ENCODE assay signal across 21 mouse cellular contexts in genomic region chr8:70466305-70466704, GRCm38 (mm10). TPM values are rescaled to one million over a fixed set of nuclear protein-coding genes. Genes with fewer than 3 reads are reported as not detected.
DNase-seq lines count a peak whose midpoint lies in the region; ATAC-seq and TF ChIP-seq lines count a peak whose summit lies in the region.
"Had no signal": no experiment of that assay in that cellular context is flagged by ENCODE, and none has a peak within 500 bp of the region (broad histone marks: within the 10 kb centered on the region; RNA-seq: fewer than 3 reads in every experiment).

No protein-coding gene starts in this region.

- ATAC-seq in hindbrain, embryonic 11.5 days (ENCODE audit: low FRiP score), result no peak
- no peak for ATAC-seq in hindbrain, postnatal 0 days
- ATAC-seq in embryonic facial prominence, embryonic 12.5 days (ENCODE audit: insufficient number of reproducible peaks, insufficient read depth, low FRiP score, low TSS enrichment), result no peak
- ATAC-seq: forebrain, embryonic 16.5 days; midbrain, embryonic 16.5 days had no signal

- H3K79me3 ChIP-seq in C2C12 (ENCODE audit: low read depth), result peaks cover 43% of the 10 kb centered on the region

- intact Hi-C loops in gastrocnemius, adult 2 months (cut with DNase I), result no loop called here

- no peaks in the 10 kb centered on the region for H3K36me3 ChIP-seq in hindbrain, embryonic 11.5 days (ENCODE audit: control insufficient read depth, insufficient read depth, low read length)
- no peaks in the 10 kb centered on the region for H3K36me3 ChIP-seq in hindbrain, postnatal 0 days (ENCODE audit: insufficient read depth, low read length)
- H3K36me3 ChIP-seq in C2C12 (ENCODE audit: control insufficient read depth, insufficient read depth), result peaks cover 18% of the 10 kb centered on the region
- peaks cover 11% of the 10 kb centered on the region; the same call in 1 of the 2 replicates for H3K36me3 ChIP-seq in embryonic facial prominence, embryonic 12.5 days
- H3K36me3 ChIP-seq in thymus, adult 2 months (ENCODE audit: control insufficient read depth, insufficient read depth, low read length), result no peaks in the 10 kb centered on the region

- H3K79me2 ChIP-seq in C2C12 (ENCODE audit: control insufficient read depth, insufficient read depth), result peaks cover 83% of the 10 kb centered on the region

- no peak for TF ChIP-seq POLR2A in thymus, adult 2 months (IDR thresholded peaks at IDR 0.05; ENCODE audit: control insufficient read depth, extremely low read depth, insufficient read depth, low read length, poor library complexity)

- H3K9me3 ChIP-seq in hindbrain, embryonic 11.5 days (ENCODE audit: control insufficient read depth, low read length), result no peaks in the 10 kb centered on the region
- no peaks in the 10 kb centered on the region for H3K9me3 ChIP-seq in hindbrain, postnatal 0 days (ENCODE audit: low read length)
- no peaks in the 10 kb centered on the region for H3K9me3 ChIP-seq in embryonic facial prominence, embryonic 12.5 days
- H3K9me3 ChIP-seq: embryonic facial prominence, embryonic 13.5 days; heart, embryonic 13.5 days; lung, embryonic 15.5 days had no signal

- H3K4me3 ChIP-seq in gastrocnemius, adult 2 months, result peak overlapping the region; percentile 58
- H3K4me3 ChIP-seq in hindbrain, embryonic 11.5 days (ENCODE audit: low read depth, low read length), result no peak overlapping the region
- H3K4me3 ChIP-seq in hindbrain, postnatal 0 days (ENCODE audit: low read length), result no peak overlapping the region
- no peak overlapping the region for H3K4me3 ChIP-seq in C2C12 (ENCODE audit: insufficient read depth, poor library complexity, severe bottlenecking)
- no peak overlapping the region for H3K4me3 ChIP-seq in embryonic facial prominence, embryonic 12.5 days
- H3K4me3 ChIP-seq in thymus, adult 2 months (ENCODE audit: control insufficient read depth, insufficient read depth, low read length), result no peak overlapping the region
- H3K4me3 ChIP-seq: embryonic facial prominence, embryonic 13.5 days; heart, embryonic 13.5 days; lung, embryonic 15.5 days had no signal

- H3K27me3 ChIP-seq in hindbrain, embryonic 11.5 days (ENCODE audit: control insufficient read depth, insufficient read depth, low read length), result no peaks in the 10 kb centered on the region
- H3K27me3 ChIP-seq in hindbrain, postnatal 0 days (ENCODE audit: insufficient read depth, low read length), result no peaks in the 10 kb centered on the region
- no peaks in the 10 kb centered on the region for H3K27me3 ChIP-seq in C2C12 (ENCODE audit: control insufficient read depth, insufficient read depth, insufficient read length)
- H3K27me3 ChIP-seq in embryonic facial prominence, embryonic 12.5 days, result no peaks in the 10 kb centered on the region
- H3K27me3 ChIP-seq in thymus, adult 2 months (ENCODE audit: control insufficient read depth, insufficient read depth, low read length), result no peaks in the 10 kb centered on the region
- H3K27me3 ChIP-seq: CH12.LX; embryonic facial prominence, embryonic 13.5 days; heart, embryonic 13.5 days; lung, embryonic 15.5 days had no signal

- no peaks in the 10 kb centered on the region for H3K4me1 ChIP-seq in hindbrain, embryonic 11.5 days (replicated peaks; ENCODE audit: control insufficient read depth, insufficient read depth, low read length)
- H3K4me1 ChIP-seq in hindbrain, postnatal 0 days (ENCODE audit: insufficient read depth, low read length), result 0 out of 2 replicates have a peak, but pooled peaks cover 11% of the 10 kb centered on the region
- H3K4me1 ChIP-seq in embryonic facial prominence, embryonic 12.5 days, result peaks cover 18% of the 10 kb centered on the region
- no peaks in the 10 kb centered on the region for H3K4me1 ChIP-seq in thymus, adult 2 months (replicated peaks; ENCODE audit: control insufficient read depth, insufficient read depth, low read length)

- 85% methylated on average over 4 of the region's 4 CpGs for WGBS in hindbrain, embryonic 11.5 days
- WGBS in hindbrain, postnatal 0 days, result 74% methylated on average over 4 of the region's 4 CpGs
- WGBS in embryonic facial prominence, embryonic 12.5 days, result 86% methylated on average over 4 of the region's 4 CpGs
- WGBS in thymus, adult 2 months, result 96% methylated on average over 4 of the region's 4 CpGs

- peak; percentile 68 for DNase-seq in gastrocnemius, adult 2 months
- DNase-seq in gastrocnemius, postnatal 4 days (ENCODE audit: low spot score in 2 of 2), result no peak
- DNase-seq in hindbrain, embryonic 11.5 days (ENCODE audit: low spot score), result no peak
- DNase-seq in hindbrain, postnatal 0 days (ENCODE audit: low spot score), result no peak
- no peak for DNase-seq in T-cell, adult 2 months (ENCODE audit: low spot score)
- DNase-seq in thymus, adult 2 months, result no peak
- DNase-seq: cerebellum, adult 9-11 months; right cerebral cortex, postnatal 14 days; spleen, adult 18-20 months had no signal

- H3K27ac ChIP-seq in gastrocnemius, adult 2 months, result peak overlapping the region; percentile 79
- peak overlapping the region; percentile 36; the same call in 1 of the 2 replicates for H3K27ac ChIP-seq in hindbrain, embryonic 11.5 days (ENCODE audit: low read depth, low read length)
- H3K27ac ChIP-seq in hindbrain, postnatal 0 days, result no peak overlapping the region
- H3K27ac ChIP-seq in embryonic facial prominence, embryonic 12.5 days, result peak overlapping the region; percentile 12; the same call in 1 of the 2 replicates
- H3K27ac ChIP-seq in thymus, adult 2 months (ENCODE audit: control insufficient read depth, insufficient read depth, low read length), result no peak overlapping the region
- H3K27ac ChIP-seq: embryonic facial prominence, embryonic 13.5 days; heart, embryonic 13.5 days; liver, embryonic 14.5 days; lung, embryonic 15.5 days had no signal

- no peak for TF ChIP-seq CTCF in gastrocnemius, adult 2 months (IDR thresholded peaks at IDR 0.05)
- no peak for TF ChIP-seq CTCF in hindbrain, postnatal 0 days (IDR thresholded peaks at IDR 0.05; ENCODE audit: low read depth)
- TF ChIP-seq CTCF in C2C12 (IDR thresholded peaks at IDR 0.05; ENCODE audit: control insufficient read depth, insufficient read depth, insufficient read length), result no peak
- no peak for TF ChIP-seq CTCF in thymus, adult 2 months (IDR thresholded peaks at IDR 0.05; ENCODE audit: borderline replicate concordance, control insufficient read depth, extremely low read depth, insufficient read depth, low read length, poor library complexity)

- peak overlapping the region; percentile 14 for H3ac ChIP-seq in C2C12 (ENCODE audit: control insufficient read depth, insufficient read length, low read depth)

- no peak overlapping the region for H3K9ac ChIP-seq in hindbrain, embryonic 11.5 days (ENCODE audit: low read depth, low read length)
- no peak overlapping the region for H3K9ac ChIP-seq in hindbrain, postnatal 0 days (replicated peaks; ENCODE audit: low read length)
- H3K9ac ChIP-seq in embryonic facial prominence, embryonic 12.5 days, result no peak overlapping the region
- H3K9ac ChIP-seq: liver, embryonic 14.5 days; lung, embryonic 15.5 days had no signal

- H3K4me2 ChIP-seq in hindbrain, embryonic 11.5 days (replicated peaks; ENCODE audit: low read depth, low read length), result no peak overlapping the region
- no peak overlapping the region for H3K4me2 ChIP-seq in hindbrain, postnatal 0 days (ENCODE audit: low read depth, low read length)
- no peak overlapping the region for H3K4me2 ChIP-seq in embryonic facial prominence, embryonic 12.5 days (replicated peaks)
- H3K4me2 ChIP-seq: embryonic facial prominence, embryonic 13.5 days; heart, embryonic 13.5 days; lung, embryonic 15.5 days had no signal

RNA-seq across cellular contexts. Expression of gene Klhl26, which starts 10.5 kb away (rescaled TPM):
- total RNA-seq in gastrocnemius, adult 2 months (2021), result 1 to 10 TPM; 6.7 to 8.5 TPM
- total RNA-seq in gastrocnemius, postnatal 4 days (2021), result 1 to 10 TPM; 8.1 to 10.0 TPM
- 11.1 and 12.8 TPM in 2 replicates for polyA plus RNA-seq in hindbrain, embryonic 11.5 days (2014; fragmentation: Nextera tagmentation; extraction: Ambion mirVana)
- 61.8 and 65.4 TPM in 2 replicates for total RNA-seq in hindbrain, postnatal 0 days (2014; rRNA removed)
- polyA plus RNA-seq in hindbrain, postnatal 0 days (2015; fragmentation: Nextera tagmentation; extraction: Ambion mirVana), result 33.6 and 35.8 TPM in 2 replicates
- 34.4 TPM for polyA plus RNA-seq in C2C12 (2012; fragmentation: generic; extraction: Trizol)
- 27.7 and 29.6 TPM in 2 replicates for polyA plus RNA-seq in embryonic facial prominence, embryonic 12.5 days (2016; fragmentation: Nextera tagmentation; extraction: Ambion mirVana)
- 43.1 and 44.6 TPM in 2 replicates for polyA plus RNA-seq in thymus, adult 2 months (2012; rRNA removed)

RNA-seq across cellular contexts. Expression of gene Tmem59l, which starts 20.9 kb away (rescaled TPM):
- not detected for total RNA-seq in gastrocnemius, adult 2 months (2021)
- not detected for total RNA-seq in gastrocnemius, postnatal 4 days (2021)
- polyA plus RNA-seq in hindbrain, embryonic 11.5 days (2014; fragmentation: Nextera tagmentation; extraction: Ambion mirVana), result 15.6 and 19.6 TPM in 2 replicates
- total RNA-seq in hindbrain, postnatal 0 days (2014; rRNA removed), result 196 and 198 TPM in 2 replicates
- 191 and 205 TPM in 2 replicates for polyA plus RNA-seq in hindbrain, postnatal 0 days (2015; fragmentation: Nextera tagmentation; extraction: Ambion mirVana)
- 0.36 TPM for polyA plus RNA-seq in C2C12 (2012; fragmentation: generic; extraction: Trizol)
- polyA plus RNA-seq in embryonic facial prominence, embryonic 12.5 days (2016; fragmentation: Nextera tagmentation; extraction: Ambion mirVana), result 27.1 and 29.6 TPM in 2 replicates
- 0.39 and 0.73 TPM in 2 replicates for polyA plus RNA-seq in thymus, adult 2 months (2012; rRNA removed)
- total RNA-seq: CH12.LX; gastrocnemius, adult 8-10 months; heart, postnatal 36 days; neutrophil, adult 5-6 weeks had no signal

RNA-seq across cellular contexts. Expression of gene Crlf1, which starts 26.7 kb away (rescaled TPM):
- 1 to 10 TPM; 2.5 to 3.2 TPM for total RNA-seq in gastrocnemius, adult 2 months (2021)
- 1 to 10 TPM; 3.7 to 4.7 TPM for total RNA-seq in gastrocnemius, postnatal 4 days (2021)
- 2.4 and 6.6 TPM in 2 replicates for polyA plus RNA-seq in hindbrain, embryonic 11.5 days (2014; fragmentation: Nextera tagmentation; extraction: Ambion mirVana)
- total RNA-seq in hindbrain, postnatal 0 days (2014; rRNA removed), result 6.5 and 26.7 TPM in 2 replicates
- 16.3 and 17.3 TPM in 2 replicates for polyA plus RNA-seq in hindbrain, postnatal 0 days (2015; fragmentation: Nextera tagmentation; extraction: Ambion mirVana)
- polyA plus RNA-seq in C2C12 (2012; fragmentation: generic; extraction: Trizol), result 294 TPM
- 70.1 and 74.4 TPM in 2 replicates for polyA plus RNA-seq in embryonic facial prominence, embryonic 12.5 days (2016; fragmentation: Nextera tagmentation; extraction: Ambion mirVana)
- polyA plus RNA-seq in thymus, adult 2 months (2012; rRNA removed), result 0.59 and 0.70 TPM in 2 replicates
- total RNA-seq: neutrophil, adult 5-6 weeks had no signal

RNA-seq across cellular contexts. Expression of gene Crtc1, which starts 26.9 kb away (rescaled TPM):
- 1 to 10 TPM; 8.9 to 9.5 TPM for total RNA-seq in gastrocnemius, adult 2 months (2021)
- total RNA-seq in gastrocnemius, postnatal 4 days (2021), result 10 to 100 TPM; 16.4 to 20.8 TPM
- polyA plus RNA-seq in hindbrain, embryonic 11.5 days (2014; fragmentation: Nextera tagmentation; extraction: Ambion mirVana), result 13.6 and 14.2 TPM in 2 replicates
- 51.8 and 54.0 TPM in 2 replicates for total RNA-seq in hindbrain, postnatal 0 days (2014; rRNA removed)
- polyA plus RNA-seq in hindbrain, postnatal 0 days (2015; fragmentation: Nextera tagmentation; extraction: Ambion mirVana), result 31.5 and 39.3 TPM in 2 replicates
- polyA plus RNA-seq in C2C12 (2012; fragmentation: generic; extraction: Trizol), result 11.7 TPM
- 22.1 and 24.1 TPM in 2 replicates for polyA plus RNA-seq in embryonic facial prominence, embryonic 12.5 days (2016; fragmentation: Nextera tagmentation; extraction: Ambion mirVana)
- polyA plus RNA-seq in thymus, adult 2 months (2012; rRNA removed), result 43.9 and 49.0 TPM in 2 replicates

RNA-seq across cellular contexts. Expression of gene Rex1bd, which starts 40.2 kb away (rescaled TPM):
- 100 to 1,000 TPM; 146 to 148 TPM for total RNA-seq in gastrocnemius, adult 2 months (2021)
- total RNA-seq in gastrocnemius, postnatal 4 days (2021), result 100 to 1,000 TPM; 118 to 119 TPM
- 129 and 136 TPM in 2 replicates for polyA plus RNA-seq in hindbrain, embryonic 11.5 days (2014; fragmentation: Nextera tagmentation; extraction: Ambion mirVana)
- total RNA-seq in hindbrain, postnatal 0 days (2014; rRNA removed), result 140 TPM in 2 replicates
- 188 and 190 TPM in 2 replicates for polyA plus RNA-seq in hindbrain, postnatal 0 days (2015; fragmentation: Nextera tagmentation; extraction: Ambion mirVana)
- 199 TPM for polyA plus RNA-seq in C2C12 (2012; fragmentation: generic; extraction: Trizol)
- 145 and 146 TPM in 2 replicates for polyA plus RNA-seq in embryonic facial prominence, embryonic 12.5 days (2016; fragmentation: Nextera tagmentation; extraction: Ambion mirVana)
- polyA plus RNA-seq in thymus, adult 2 months (2012; rRNA removed), result 196 and 227 TPM in 2 replicates

Comparison
In these comparisons a context has a peak if more than half of its experiments do, and no peak if none do; other contexts are left out.
1. H3K27ac ChIP-seq: peak in gastrocnemius, adult 2 months (single experiment), hindbrain, embryonic 11.5 days (single experiment) and embryonic facial prominence, embryonic 12.5 days (single experiment); none in hindbrain, postnatal 0 days (single experiment) and thymus, adult 2 months (single experiment).